Mouse (Mus musculus) thymus, adult 2 months (tissue): Measurements from ENCODE around the gene Ppp1r9a.

Experiments used
- CTCF ChIP-seq: fragments of 200-500 bp; IDR thresholded peaks from 2 replicates; pipeline ENCODE4 v1.5.1; 2012; ENCODE audit warnings: mild to moderate bottlenecking, control low read depth, low read length, moderate library complexity, borderline replicate concordance; ENCODE audit not compliant: control insufficient read depth, poor library complexity, insufficient read depth; ENCODE audit errors: extremely low read depth
- POLR2A ChIP-seq: fragments of 200-500 bp; IDR thresholded peaks from 2 replicates; pipeline ENCODE4 v1.6.1; 2012; ENCODE audit warnings: mild to moderate bottlenecking, low read length, control low read depth, moderate library complexity; ENCODE audit not compliant: control insufficient read depth, poor library complexity, insufficient read depth; ENCODE audit errors: extremely low read depth

DNA sequence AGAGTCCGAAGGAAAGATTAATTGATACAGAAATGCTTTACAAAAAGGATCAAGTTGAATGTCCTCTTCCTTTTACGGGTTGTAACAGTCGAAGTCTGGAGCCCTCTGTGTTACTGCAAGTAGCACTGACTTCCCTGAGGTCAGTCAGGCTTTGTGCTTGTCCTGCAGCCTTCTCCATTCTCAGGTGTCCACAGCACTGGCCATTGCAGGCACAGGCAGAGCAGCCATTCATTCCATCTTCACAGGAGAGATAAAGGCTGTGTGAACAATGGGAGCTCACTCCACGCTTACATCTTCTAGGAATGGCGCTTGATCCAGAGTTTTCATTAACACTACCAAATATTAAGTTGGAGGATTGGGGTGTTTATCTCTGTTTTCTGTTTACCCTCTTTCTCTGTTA lies 177.8 kb downstream of the Ppp1r9a start:
- TF ChIP-seq CTCF (no peak), POLR2A (no peak)
